Mouse (Mus musculus) small intestine, adult 2 months (tissue): Measurements from ENCODE around the gene Hba-x.

ENCODE experiments used
- CTCF ChIP-seq: fragments of 200-500 bp; IDR thresholded peaks from 2 replicates; pipeline ENCODE4 v1.5.1; 2012; ENCODE audit warnings: low read depth, mild to moderate bottlenecking, control low read depth, inconsistent platforms, low read length, moderate library complexity, mixed read lengths; ENCODE audit not compliant: insufficient replicate concordance, insufficient read length; ENCODE audit errors: extremely low read depth
- POLR2A ChIP-seq: fragments of 200-500 bp; IDR thresholded peaks from 2 replicates; pipeline ENCODE4 v1.6.1; 2012; ENCODE audit warnings: low read depth, mild to moderate bottlenecking, control low read depth, inconsistent platforms, low read length, moderate library complexity

DNA sequence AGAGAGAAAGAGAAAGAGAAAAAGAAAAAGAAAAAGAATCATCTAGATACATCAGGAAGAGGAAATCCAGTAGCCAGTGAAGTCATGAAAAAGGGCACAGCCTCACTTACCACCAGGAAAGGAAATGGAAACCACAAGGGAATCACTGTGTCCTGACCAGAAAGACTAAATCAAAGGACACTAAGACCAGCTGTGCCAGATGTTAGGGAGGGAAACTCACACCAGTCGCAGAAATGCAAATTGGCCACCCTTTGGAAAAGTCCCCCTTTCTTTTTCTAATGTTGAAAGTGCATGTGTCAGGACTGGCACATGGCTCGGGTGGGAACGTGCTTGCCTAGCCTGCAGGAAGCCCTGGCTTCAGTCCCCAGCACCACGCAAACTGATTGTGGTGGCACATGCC is 5.0 kb upstream of the Hba-x start:
- TF ChIP-seq CTCF (no peak), POLR2A (no peak)
